Mouse (Mus musculus): ENCODE results near the gene Fam53b. TPM values are rescaled to one million over a fixed set of nuclear protein-coding genes. Genes with fewer than 3 reads are reported as not detected.

Fam53b gene
- total RNA-seq, 2 experiments from 2014 or later, result 71.7 to 73.5 TPM

- no peak for DNase-seq (ENCODE audit: low spot score in 2 of 2)
Observed at GRCm38 (mm10) chr7:132742912-132743311, 70.8 kb downstream of the Fam53b start.

GRCm38 (mm10) chr7:132739829-132740228 lies 73.9 kb downstream of the Fam53b start:
- DNase-seq (ENCODE audit: low spot score in 2 of 2), result no peak

- no peak for DNase-seq (ENCODE audit: low spot score in 2 of 2)
Observed at GRCm38 (mm10) chr7:132738844-132739243, 74.8 kb downstream of the Fam53b start.

- peak; percentile 70 for DNase-seq (ENCODE audit: low spot score in 2 of 2)
Observed at GRCm38 (mm10) chr7:132736099-132736862, 77.4 kb downstream of the Fam53b start.

- DNase-seq (ENCODE audit: low spot score in 2 of 2), result no peak
Observed at GRCm38 (mm10) chr7:132735145-132735544, 78.5 kb downstream of the Fam53b start.

GRCm38 (mm10) chr7:132734222-132734621 lies 79.5 kb downstream of the Fam53b start:
- no peak for DNase-seq (ENCODE audit: low spot score in 2 of 2)

- no peak for DNase-seq (ENCODE audit: low spot score in 2 of 2)
Observed at GRCm38 (mm10) chr7:132733521-132733920, 80.2 kb downstream of the Fam53b start.

- DNase-seq (ENCODE audit: low spot score in 2 of 2), result no peak
Observed at GRCm38 (mm10) chr7:132732136-132732789, 81.4 kb downstream of the Fam53b start.

- DNase-seq (ENCODE audit: low spot score in 2 of 2), result no peak
Observed at GRCm38 (mm10) chr7:132731558-132731957, 82.1 kb downstream of the Fam53b start.

GRCm38 (mm10) chr7:132730510-132730909 lies 83.2 kb downstream of the Fam53b start:
- DNase-seq (ENCODE audit: low spot score in 2 of 2), result no peak

GRCm38 (mm10) chr7:132729093-132729831 lies 84.4 kb downstream of the Fam53b start:
- no peak for DNase-seq (ENCODE audit: low spot score in 2 of 2)

GRCm38 (mm10) chr7:132726106-132726861 lies 87.4 kb downstream of the Fam53b start:
- DNase-seq (ENCODE audit: low spot score in 2 of 2), result no peak

GRCm38 (mm10) chr7:132724501-132725062 lies 89.1 kb downstream of the Fam53b start:
- DNase-seq (ENCODE audit: low spot score in 2 of 2), result no peak

- peak in 1 of 2 experiments; percentile 48 for DNase-seq (ENCODE audit: low spot score in 2 of 2)
Observed at GRCm38 (mm10) chr7:132723906-132724305, 89.8 kb downstream of the Fam53b start.

GRCm38 (mm10) chr7:132722401-132723370 lies 91.0 kb downstream of the Fam53b start:
- DNase-seq (ENCODE audit: low spot score in 2 of 2), result no peak

GRCm38 (mm10) chr7:132720562-132720961 lies 93.1 kb downstream of the Fam53b start:
- peak; percentile 64 to 78 for DNase-seq (ENCODE audit: low spot score in 2 of 2)

- DNase-seq (ENCODE audit: low spot score in 2 of 2), result no peak
Observed at GRCm38 (mm10) chr7:132719570-132719969, 94.1 kb downstream of the Fam53b start.

GRCm38 (mm10) chr7:132715259-132715658 lies 98.4 kb downstream of the Fam53b start:
- no peak for DNase-seq (ENCODE audit: low spot score in 2 of 2)

- DNase-seq (ENCODE audit: low spot score in 2 of 2), result no peak
Observed at GRCm38 (mm10) chr7:132714236-132714923, 99.3 kb downstream of the Fam53b start.
